Mouse (Mus musculus): ENCODE data around the gene Samd1. TPM values are rescaled to one million over a fixed set of nuclear protein-coding genes. Genes with fewer than 3 reads are reported as not detected.
A peak's percentile ranks its signal among the peaks of the same experiment; 100 is the strongest.

Samd1 gene
- polyA plus RNA-seq, 1 experiment, result 37.0 TPM

DNA sequence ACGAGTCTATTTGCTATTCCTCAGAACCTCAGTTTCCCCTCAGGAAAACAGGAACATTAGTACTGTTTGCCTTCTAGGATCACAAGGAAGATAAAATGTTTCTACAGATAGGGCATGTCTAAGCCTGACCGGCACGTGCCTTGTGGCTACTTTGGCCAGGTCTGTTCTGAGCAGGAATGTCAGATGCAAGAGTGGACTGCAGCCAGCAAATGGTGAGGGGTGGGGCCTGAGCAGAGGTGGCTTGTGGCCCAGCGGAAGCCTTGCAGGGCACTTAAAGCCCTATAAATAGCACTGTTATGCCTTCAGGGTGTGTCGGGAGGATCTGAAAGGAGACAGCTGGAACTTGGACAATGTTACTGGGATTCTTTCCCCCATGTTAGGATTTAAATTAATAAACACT is 25.6 kb downstream of the Samd1 start:
- peak; percentile 71 for DNase-seq
- TF ChIP-seq CTCF (IDR thresholded peaks at IDR 0.05; ENCODE audit: insufficient read depth, low read length), result no peak
- TF ChIP-seq POLR2A (IDR thresholded peaks at IDR 0.05; ENCODE audit: borderline replicate concordance, extremely low read depth, low read depth, low read length), result no peak
- Histone ChIP-seq H3K4me3 (replicated peaks; ENCODE audit: extremely low read depth, low read depth, low read length) (no peak overlapping the region), H3K4me1 (ENCODE audit: control insufficient read depth, insufficient read depth, low read length) (no peaks in the 10 kb centered on the region; the same call in none of the 2 replicates)
- 10% methylated on average over 5 of the region's 5 CpGs for WGBS

DNA sequence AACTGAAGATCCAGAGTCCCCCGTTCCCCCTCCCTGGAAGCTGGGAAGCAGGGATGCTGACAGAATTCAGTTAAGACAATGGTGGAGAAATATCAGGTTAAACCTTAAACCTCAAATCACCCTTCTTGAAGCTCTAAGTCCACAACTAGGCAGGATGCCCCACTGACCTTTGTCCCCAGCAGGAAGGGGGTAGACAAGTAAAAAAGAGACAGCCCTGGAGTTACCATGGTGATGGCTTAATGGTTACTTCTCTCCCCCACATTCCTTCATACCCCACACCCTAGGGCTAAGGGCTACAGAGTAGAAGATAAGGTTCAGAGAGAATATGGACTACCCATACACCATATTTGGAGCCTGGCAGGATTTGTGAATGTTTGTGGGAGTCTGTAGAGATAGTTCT is 26.2 kb downstream of the Samd1 start:
- WGBS, result 56% methylated on average over 1 of the region's 1 CpGs
- no peak for TF ChIP-seq CTCF (IDR thresholded peaks at IDR 0.05; ENCODE audit: insufficient read depth, low read length)
- no peak for TF ChIP-seq POLR2A (IDR thresholded peaks at IDR 0.05; ENCODE audit: borderline replicate concordance, extremely low read depth, low read depth, low read length)
- no peaks in the 10 kb centered on the region; the same call in none of the 2 replicates for H3K4me1 ChIP-seq (ENCODE audit: control insufficient read depth, insufficient read depth, low read length)
- no peak for DNase-seq
- H3K4me3 ChIP-seq (replicated peaks; ENCODE audit: extremely low read depth, low read depth, low read length), result no peak overlapping the region

GRCm38 (mm10) chr8:84024171-84024570 is 26.7 kb downstream of the Samd1 start:
- WGBS, result 23% methylated on average over 10 of the region's 10 CpGs
- DNase-seq, result peak; percentile 58
- TF ChIP-seq CTCF (IDR thresholded peaks at IDR 0.05; ENCODE audit: insufficient read depth, low read length), result peak; percentile 68
- TF ChIP-seq POLR2A (IDR thresholded peaks at IDR 0.05; ENCODE audit: borderline replicate concordance, extremely low read depth, low read depth, low read length), result no peak
- no peaks in the 10 kb centered on the region; the same call in none of the 2 replicates for H3K4me1 ChIP-seq (ENCODE audit: control insufficient read depth, insufficient read depth, low read length)
- H3K4me3 ChIP-seq (replicated peaks; ENCODE audit: extremely low read depth, low read depth, low read length), result no peak overlapping the region

DNA sequence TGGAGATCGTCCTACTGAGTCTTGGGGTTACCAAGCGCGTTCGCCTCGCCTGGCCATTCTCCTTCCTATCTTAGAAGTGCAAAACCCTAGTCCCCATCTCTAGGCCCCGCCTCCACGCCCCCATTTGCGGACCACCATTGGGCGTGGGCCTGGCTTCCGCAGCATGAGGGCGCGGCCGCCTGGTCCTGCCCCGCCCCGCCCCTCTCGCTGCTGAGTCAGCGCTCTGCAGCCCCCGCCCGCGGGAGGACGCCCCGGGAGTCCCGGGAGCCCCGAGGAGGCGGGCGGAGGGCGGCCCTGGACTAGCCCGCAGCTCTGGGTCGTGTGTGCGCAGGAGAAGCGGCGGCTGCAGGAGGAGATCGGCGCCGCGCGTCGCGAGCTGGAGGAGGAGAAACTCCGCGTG is 28.4 kb downstream of the Samd1 start:
- H3K4me1 ChIP-seq (ENCODE audit: control insufficient read depth, insufficient read depth, low read length), result no peaks in the 10 kb centered on the region; the same call in none of the 2 replicates
- no peak for DNase-seq
- TF ChIP-seq CTCF (IDR thresholded peaks at IDR 0.05; ENCODE audit: insufficient read depth, low read length) (no peak), POLR2A (IDR thresholded peaks at IDR 0.05; ENCODE audit: borderline replicate concordance, extremely low read depth, low read depth, low read length) (no peak)
- WGBS, result 3% methylated on average over 41 of the region's 41 CpGs
- H3K4me3 ChIP-seq (replicated peaks; ENCODE audit: extremely low read depth, low read depth, low read length), result no peak overlapping the region

GRCm38 (mm10) chr8:84027449-84027848 is 30.0 kb downstream of the Samd1 start:
- DNase-seq, result no peak
- WGBS, result 13% methylated on average over 10 of the region's 10 CpGs
- Histone ChIP-seq H3K4me3 (replicated peaks; ENCODE audit: extremely low read depth, low read depth, low read length) (no peak overlapping the region), H3K4me1 (ENCODE audit: control insufficient read depth, insufficient read depth, low read length) (no peaks in the 10 kb centered on the region; the same call in 1 of the 2 replicates)
- TF ChIP-seq POLR2A (IDR thresholded peaks at IDR 0.05; ENCODE audit: borderline replicate concordance, extremely low read depth, low read depth, low read length), result no peak
- no peak for TF ChIP-seq CTCF (IDR thresholded peaks at IDR 0.05; ENCODE audit: insufficient read depth, low read length)

- Histone ChIP-seq H3K4me1 (ENCODE audit: control insufficient read depth, insufficient read depth, low read length) (no peaks in the 10 kb centered on the region), H3K4me3 (replicated peaks; ENCODE audit: extremely low read depth, low read depth, low read length) (no peak overlapping the region)
- DNase-seq, result no peak
- WGBS, result 81% methylated on average over 5 of the region's 5 CpGs
- TF ChIP-seq CTCF (IDR thresholded peaks at IDR 0.05; ENCODE audit: insufficient read depth, low read length) (no peak), POLR2A (IDR thresholded peaks at IDR 0.05; ENCODE audit: borderline replicate concordance, extremely low read depth, low read depth, low read length) (no peak)
Measured at GRCm38 (mm10) chr8:84029272-84029671, 31.8 kb downstream of the Samd1 start.

- H3K4me1 ChIP-seq (ENCODE audit: control insufficient read depth, insufficient read depth, low read length), result no peaks in the 10 kb centered on the region
- no peak overlapping the region for H3K4me3 ChIP-seq (replicated peaks; ENCODE audit: extremely low read depth, low read depth, low read length)
- 75% methylated on average over 4 of the region's 4 CpGs for WGBS
- TF ChIP-seq POLR2A (IDR thresholded peaks at IDR 0.05; ENCODE audit: borderline replicate concordance, extremely low read depth, low read depth, low read length), result no peak
- DNase-seq, result no peak
Measured at GRCm38 (mm10) chr8:84032777-84033176, 35.3 kb downstream of the Samd1 start.

- no peak overlapping the region for H3K4me3 ChIP-seq (replicated peaks; ENCODE audit: extremely low read depth, low read depth, low read length)
- WGBS, result 63% methylated on average over 5 of the region's 5 CpGs
- DNase-seq, result no peak
- H3K4me1 ChIP-seq (ENCODE audit: control insufficient read depth, insufficient read depth, low read length), result peaks cover 3% of the 10 kb centered on the region; the same call in 1 of the 2 replicates
- TF ChIP-seq POLR2A (IDR thresholded peaks at IDR 0.05; ENCODE audit: borderline replicate concordance, extremely low read depth, low read depth, low read length) (no peak), CTCF (IDR thresholded peaks at IDR 0.05; ENCODE audit: insufficient read depth, low read length) (no peak)
Measured at GRCm38 (mm10) chr8:84038015-84038414, 40.5 kb downstream of the Samd1 start.

DNA sequence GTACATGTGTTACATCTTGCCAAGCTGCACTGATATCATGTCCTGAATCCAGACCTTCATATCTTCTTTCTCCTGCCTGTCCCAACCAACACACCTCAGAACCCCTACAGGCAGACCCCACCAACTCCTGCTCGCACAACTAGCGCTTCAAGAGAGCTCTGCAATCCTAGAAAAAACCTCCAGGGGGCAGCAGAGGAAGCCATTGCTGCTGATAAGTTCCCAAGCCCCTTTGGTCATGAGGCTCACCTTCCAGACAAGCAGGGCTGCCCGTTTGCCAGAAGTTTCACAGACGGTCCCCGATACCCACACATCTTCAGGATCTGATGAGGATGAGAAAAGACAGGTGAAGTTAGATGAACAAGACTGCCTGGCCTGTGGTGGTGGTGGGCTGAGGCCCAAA is 41.6 kb downstream of the Samd1 start:
- TF ChIP-seq POLR2A (IDR thresholded peaks at IDR 0.05; ENCODE audit: borderline replicate concordance, extremely low read depth, low read depth, low read length) (no peak), CTCF (IDR thresholded peaks at IDR 0.05; ENCODE audit: insufficient read depth, low read length) (peak; percentile 72)
- peak; percentile 65 for DNase-seq
- no peak overlapping the region for H3K4me3 ChIP-seq (replicated peaks; ENCODE audit: extremely low read depth, low read depth, low read length)
- 4% methylated on average over 5 of the region's 5 CpGs for WGBS
- H3K4me1 ChIP-seq (ENCODE audit: control insufficient read depth, insufficient read depth, low read length), result peaks cover 3% of the 10 kb centered on the region; the same call in 1 of the 2 replicates

DNA sequence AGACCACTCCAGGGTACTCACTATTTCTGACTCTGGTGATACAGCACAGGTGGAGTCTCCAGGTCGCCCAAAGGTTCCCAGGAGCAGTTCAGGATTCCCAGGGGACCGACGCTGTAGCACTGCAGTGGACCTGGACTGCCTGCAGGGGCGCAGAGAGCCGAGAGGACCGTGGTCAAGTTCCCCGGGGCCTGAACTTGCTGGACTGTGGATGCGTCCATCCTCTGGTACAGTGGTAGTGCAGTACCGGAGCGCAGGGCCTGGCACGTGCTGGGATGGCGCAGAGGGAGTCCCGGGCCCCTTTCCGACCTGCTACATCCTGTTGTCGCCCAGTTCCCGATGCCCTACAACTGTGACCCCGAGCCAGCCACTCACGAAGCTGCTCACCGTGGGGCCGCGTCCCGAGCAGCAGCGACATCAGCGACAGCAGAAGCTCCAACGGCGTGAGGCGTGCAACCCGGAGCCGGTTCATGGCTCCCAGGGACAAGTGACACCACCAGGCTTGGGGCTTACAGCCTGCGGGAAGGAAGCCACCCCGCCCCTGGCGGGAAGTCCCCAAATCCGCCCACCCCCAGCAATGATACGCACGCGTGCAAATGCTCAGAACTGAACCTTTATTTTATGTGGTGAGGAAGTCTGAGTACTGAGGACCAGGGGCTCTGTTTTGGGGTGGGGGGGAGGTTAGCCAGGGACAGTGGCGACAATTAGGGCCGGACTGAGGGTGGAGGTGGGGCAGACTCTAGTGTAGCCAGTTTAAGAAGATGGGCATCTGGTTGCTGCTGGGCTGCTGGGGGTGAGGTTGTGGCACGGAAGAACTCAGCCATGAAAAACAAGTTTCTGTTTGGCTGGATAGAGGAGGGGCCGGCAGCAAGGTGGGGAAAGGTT is 44.8 kb downstream of the Samd1 start, which contains the start of gene Il27ra:
Il27ra (minus strand) TSS at position 524 of the 882 bp plus-strand sequence.
- TF ChIP-seq POLR2A (IDR thresholded peaks at IDR 0.05; ENCODE audit: borderline replicate concordance, extremely low read depth, low read depth, low read length), result no peak
- TF ChIP-seq CTCF (IDR thresholded peaks at IDR 0.05; ENCODE audit: insufficient read depth, low read length), result peak; percentile 78
- DNase-seq, result peak; percentile 60
- 3% methylated on average over 40 of the region's 40 CpGs for WGBS
- Histone ChIP-seq H3K4me1 (ENCODE audit: control insufficient read depth, insufficient read depth, low read length) (peaks cover 3% of the 10 kb centered on the region; the same call in 1 of the 2 replicates), H3K4me3 (replicated peaks; ENCODE audit: extremely low read depth, low read depth, low read length) (peak within 1 kb of the TSS; percentile 52)

Data from lung, adult 2 months (tissue).